8 mouse cellular contexts compared by ENCODE assay signal in the genomic region with DNA sequence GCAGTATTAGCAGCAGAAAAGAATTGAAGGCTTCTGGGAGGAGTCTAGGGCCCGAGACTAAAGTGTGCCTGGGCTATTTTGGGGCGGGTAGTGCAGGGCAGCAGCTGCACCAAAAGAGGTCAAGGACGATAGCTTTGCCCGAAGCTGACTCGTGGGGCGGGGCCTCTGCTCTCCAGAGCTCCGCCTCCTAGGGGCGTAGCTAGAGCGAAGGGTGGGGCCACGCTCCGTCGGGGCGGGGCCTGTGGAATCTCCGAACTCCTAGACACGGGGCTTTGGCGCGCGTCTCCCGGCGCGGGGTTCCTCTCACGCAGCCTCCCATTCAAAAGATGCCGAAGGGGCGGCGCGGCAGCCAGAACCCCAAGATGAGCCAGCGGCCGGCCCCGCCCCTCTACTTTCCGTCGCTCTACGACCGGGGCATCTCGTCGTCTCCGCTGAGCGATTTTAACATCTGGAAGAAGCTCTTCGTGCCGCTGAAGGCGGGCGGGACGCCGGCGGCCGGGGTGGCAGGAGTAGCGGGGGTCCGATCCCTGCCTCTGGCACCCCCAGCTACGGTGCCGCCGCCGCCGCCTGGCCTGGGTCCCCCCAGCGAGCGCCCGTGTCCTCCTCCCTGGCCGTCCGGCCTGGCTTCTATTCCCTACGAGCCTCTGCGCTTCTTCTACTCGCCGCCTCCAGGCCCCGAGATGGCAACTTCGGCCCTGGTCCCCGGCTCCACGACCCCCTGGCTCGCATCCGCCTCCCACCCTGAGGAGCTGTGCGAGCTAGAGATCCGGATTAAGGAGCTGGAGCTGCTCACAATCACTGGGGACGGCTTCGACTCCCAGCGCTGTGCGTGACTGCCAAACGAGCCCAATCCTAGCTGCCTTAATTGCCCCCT. TPM values are rescaled to one million over a fixed set of nuclear protein-coding genes. Genes with fewer than 3 reads are reported as not detected.
DNase-seq lines count a peak whose midpoint lies in the region; TF ChIP-seq lines count a peak whose summit lies in the region.

A gene (plus strand): TSS at position 265 of the 874 bp plus-strand sequence.

- H3K4me3 ChIP-seq in cortical plate, adult 2 months (ENCODE audit: insufficient read depth, low read length) = peak within 1 kb of the TSS; percentile 25
- H3K4me3 ChIP-seq in left cerebral cortex, adult 2 months = peak within 1 kb of the TSS; percentile 68
- H3K4me3 ChIP-seq in macrophage (ENCODE audit: inconsistent target) = peak within 1 kb of the TSS; percentile 12; the same call in 1 of the 2 replicates

- no peak for TF ChIP-seq CTCF in cortical plate, adult 2 months (IDR thresholded peaks at IDR 0.05; ENCODE audit: extremely low read depth, insufficient read depth, low read length)
- TF ChIP-seq CTCF in left cerebral cortex, adult 2 months (IDR thresholded peaks at IDR 0.05) = no peak

- H3K4me1 ChIP-seq in cortical plate, adult 2 months (ENCODE audit: control insufficient read depth, insufficient read depth, low read length) = peaks cover 3% of the 10 kb centered on the region; the same call in 1 of the 2 replicates

- H3K79me2 ChIP-seq in macrophage (ENCODE audit: inconsistent target) = no peaks in the 10 kb centered on the region

- WGBS in macrophage (ENCODE audit: missing documents) = under 1% methylated on average over 74 of the region's 74 CpGs

- TF ChIP-seq POLR2A in cortical plate, adult 2 months (IDR thresholded peaks at IDR 0.05; ENCODE audit: extremely low read depth, insufficient read depth, low read length) = peak; percentile 30; the same call in 1 of the 2 replicates

- intact Hi-C loops in left cerebral cortex, adult 2 months (cut with DNase I) = no loop called here

- 0 out of 2 replicates have a peak within 1 kb of the TSS, but pooled peaks have one; percentile 39 for H3K27ac ChIP-seq in cortical plate, adult 2 months (ENCODE audit: insufficient read depth, low read length)
- peak within 1 kb of the TSS; percentile 75 for H3K27ac ChIP-seq in left cerebral cortex, adult 2 months
- H3K27ac ChIP-seq in macrophage = no peak within 1 kb of the TSS

- DNase-seq in adipocyte (ENCODE audit: low spot score) = peak; percentile 69
- peak; percentile 93 to 94 for DNase-seq in gastrocnemius, adult 8-10 months (ENCODE audit: low spot score in 2 of 2)
- DNase-seq in hindlimb bud, embryonic 11.5 days (ENCODE audit: extremely low spot score, low read depth, low spot score) = peak; percentile 56
- peak; percentile 86 to 89 for DNase-seq in left cerebral cortex, adult 2 months (ENCODE audit: extremely low spot score in 1 of 2, low spot score in 2 of 2)
- DNase-seq in retina, postnatal 7 days (ENCODE audit: low read depth, low spot score) = peak; percentile 81
- peak; percentile 86 to 96 for DNase-seq in urinary bladder, adult 18-20 months (ENCODE audit: low spot score in 2 of 2)

- H3K36me3 ChIP-seq in macrophage (ENCODE audit: inconsistent target) = no peaks in the 10 kb centered on the region

RNA-seq across cellular contexts. Expression of the gene that starts here (rescaled TPM):
- polyA plus RNA-seq in cortical plate, adult 2 months (2012; rRNA removed) = 0.19 TPM in 1 of 2 replicates, not detected in the other
- 1 to 10 TPM in 1 of 4 experiments, under 1 TPM in 2, not detected in 1; 0.36 to 1.2 (median 0.63) TPM for total RNA-seq in gastrocnemius, adult 8-10 months (2022)
- total RNA-seq in left cerebral cortex, adult 2 months (2021) = under 1 TPM in 1 of 2 experiments, not detected in 1; 0.59 TPM
- not detected for total RNA-seq in macrophage (2018; cell fraction: chromatin; rRNA removed)
- total RNA-seq in macrophage (2018; cell fraction: cytosol; rRNA removed) = not detected
- not detected for total RNA-seq in macrophage (2018; cell fraction: nucleus; rRNA removed)
- polyA plus RNA-seq in macrophage (2018) = not detected in 3 replicates

Comparison
In these comparisons a context has a peak if more than half of its experiments do, and no peak if none do; other contexts are left out.
1. Peak in DNase-seq, H3K4me3 ChIP-seq and H3K27ac ChIP-seq in left cerebral cortex, adult 2 months; RNA of the gene not detected or under 1 TPM.
2. H3K4me3 ChIP-seq: peak in every context shown above with its lines; median percentile 68 in left cerebral cortex, adult 2 months; 25 in cortical plate, adult 2 months; 12 in macrophage.